Mouse (Mus musculus) myocyte (in vitro differentiated cells): ENCODE measurements around the gene Sox15. TPM values are rescaled to one million over a fixed set of nuclear protein-coding genes. Genes with fewer than 3 reads are reported as not detected.

Source experiments
- H3K27me3 ChIP-seq: one replicate; pipeline ENCODE4 v1.6.1; 2011; ENCODE audit not compliant: control insufficient read depth, insufficient read depth, insufficient read length
- H3K36me3 ChIP-seq: one replicate; pipeline ENCODE4 v1.6.1; 2011; ENCODE audit not compliant: control insufficient read depth, insufficient read depth
- H3K4me2 ChIP-seq: one replicate; pipeline ENCODE4 v1.6.1; 2011; ENCODE audit warnings: low read depth, control low read depth
- H3K4me3 ChIP-seq: one replicate; pipeline ENCODE4 v1.5.1; 2011; ENCODE audit warnings: mild to moderate bottlenecking, control low read depth, moderate library complexity
- H3K79me2 ChIP-seq: one replicate; pipeline ENCODE4 v1.6.1; 2011; ENCODE audit not compliant: control insufficient read depth, insufficient read depth
- H3ac ChIP-seq: one replicate; pipeline ENCODE4 v1.6.1; 2011; ENCODE audit not compliant: control insufficient read depth, insufficient read length
- CEBPB ChIP-seq: IDR thresholded peaks from 2 replicates; pipeline ENCODE4 v1.6.1; 2011; ENCODE audit warnings: mild to moderate bottlenecking, moderate library complexity; ENCODE audit not compliant: poor library complexity, insufficient read depth, severe bottlenecking
- E2F4 ChIP-seq: IDR thresholded peaks from one replicate; pipeline ENCODE4 v1.6.1; 2011; ENCODE audit warnings: mild to moderate bottlenecking, control low read depth, moderate library complexity; ENCODE audit not compliant: insufficient read depth
- MAX ChIP-seq: IDR thresholded peaks from one replicate; pipeline ENCODE4 v1.6.1; 2011; ENCODE audit warnings: low read depth, mild to moderate bottlenecking, control low read depth
- MYOD1 ChIP-seq, 3 experiments: IDR thresholded peaks; one replicate each; pipeline ENCODE4 v1.6.1; 2011; ENCODE audit warnings: control low read depth in 2 of 3, low read depth in 2 of 3, mild to moderate bottlenecking in 2 of 3, moderate library complexity in 1 of 3; ENCODE audit not compliant: insufficient read length in 2 of 3, control insufficient read depth in 1 of 3
- MYOG ChIP-seq, 3 experiments: IDR thresholded peaks; one replicate each; pipeline ENCODE4 v1.6.1; 2011; ENCODE audit warnings: control low read depth in 2 of 3, low read depth in 2 of 3, mild to moderate bottlenecking in 2 of 3; ENCODE audit not compliant: insufficient read length in 2 of 3, control insufficient read depth in 1 of 3, insufficient read depth in 1 of 3
- POLR2A ChIP-seq: IDR thresholded peaks from one replicate; pipeline ENCODE4 v1.6.1; 2011; ENCODE audit warnings: low read depth, mild to moderate bottlenecking, control low read depth, moderate library complexity; ENCODE audit not compliant: insufficient read length
- POLR2AphosphoS2 ChIP-seq: IDR thresholded peaks from one replicate; pipeline ENCODE4 v1.6.1; 2011; ENCODE audit warnings: low read depth, control low read depth; ENCODE audit not compliant: insufficient read length
- REST ChIP-seq: IDR thresholded peaks from one replicate; pipeline ENCODE4 v1.6.1; 2011; ENCODE audit warnings: mild to moderate bottlenecking, control low read depth, moderate library complexity; ENCODE audit not compliant: insufficient read depth, insufficient read length
- SRF ChIP-seq: IDR thresholded peaks from one replicate; pipeline ENCODE4 v1.6.1; 2011; ENCODE audit warnings: low read depth; ENCODE audit not compliant: control insufficient read depth, insufficient read length
- TCF12 ChIP-seq: IDR thresholded peaks from one replicate; pipeline ENCODE4 v1.6.1; 2011; ENCODE audit warnings: mild to moderate bottlenecking, control low read depth; ENCODE audit not compliant: poor library complexity, insufficient read depth, severe bottlenecking
- TCF3 ChIP-seq: IDR thresholded peaks from one replicate; pipeline ENCODE4 v1.6.1; 2011; ENCODE audit warnings: low read depth, control low read depth; ENCODE audit not compliant: insufficient read length
- USF1 ChIP-seq: IDR thresholded peaks from one replicate; pipeline ENCODE4 v1.6.1; 2011; ENCODE audit warnings: low read depth, mild to moderate bottlenecking, control low read depth, moderate library complexity
- polyA plus RNA-seq: library from polyadenylated mRNA; unstranded; fragments of >200 nt; fragmentation: generic; extraction: Trizol; gene quantifications from one replicate; pipeline ENCODE4 v1.2.1, GENCODE M21; 2012; ENCODE audit warnings: missing spikeins

The Sox15 gene
- polyA plus RNA-seq, 1 experiment: 0.07 TPM

DNA sequence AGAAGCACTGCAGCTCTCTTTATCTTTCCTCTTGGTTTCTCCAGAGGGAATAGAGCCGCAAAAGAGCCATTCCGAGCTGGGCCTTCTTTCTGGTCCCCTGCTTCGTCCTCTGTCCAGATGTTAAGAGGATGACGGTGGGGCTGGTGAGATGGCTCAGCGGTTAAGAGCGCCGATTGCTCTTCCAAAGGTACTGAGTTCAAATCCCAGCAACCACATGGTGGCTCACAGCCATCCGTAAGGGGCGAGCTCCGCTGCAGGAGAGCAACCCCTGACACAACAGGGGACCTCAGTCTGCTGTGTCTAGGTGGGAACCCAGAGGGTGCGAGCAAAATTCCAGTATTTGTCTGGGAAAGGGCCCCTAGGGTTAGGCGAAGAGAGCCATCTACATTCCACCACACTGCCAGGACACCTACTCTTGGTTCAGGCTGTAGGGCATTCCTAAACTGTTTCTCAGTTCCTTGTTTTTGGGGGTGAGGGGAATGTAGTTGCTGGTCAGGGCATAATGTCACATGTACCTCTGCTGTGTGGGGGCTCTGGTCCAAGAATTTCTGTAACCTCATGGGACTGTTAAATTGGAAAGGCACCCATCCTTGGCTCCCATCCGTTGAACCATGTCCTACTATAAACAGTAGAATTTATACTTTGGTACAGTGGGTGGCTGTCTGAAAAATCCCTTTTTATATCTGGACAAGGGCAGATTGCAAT, 8.0 kb downstream of the Sox15 start:
- Histone ChIP-seq H3K79me2 (peaks cover 23% of the 10 kb centered on the region), H3ac (peak overlapping the region; percentile 29), H3K4me2 (peak overlapping the region; percentile 92), H3K27me3 (no peaks in the 10 kb centered on the region), H3K4me3 (peak overlapping the region; percentile 63), H3K36me3 (peaks cover 24% of the 10 kb centered on the region)
- no peak for TF ChIP-seq MYOD1 (IDR thresholded peaks at IDR 0.05; ENCODE audit: control insufficient read depth in 1 of 3, insufficient read length in 2 of 3, low read depth in 2 of 3)
- TF ChIP-seq E2F4: no peak
- no peak for TF ChIP-seq REST
- TF ChIP-seq TCF3: no peak
- TF ChIP-seq POLR2A: no peak
- no peak for TF ChIP-seq CEBPB
- TF ChIP-seq USF1: no peak
- no peak for TF ChIP-seq SRF
- no peak for TF ChIP-seq POLR2AphosphoS2
- no peak for TF ChIP-seq MAX
- no peak for TF ChIP-seq TCF12
- no peak for TF ChIP-seq MYOG (IDR thresholded peaks at IDR 0.05; ENCODE audit: control insufficient read depth in 1 of 3, insufficient read depth in 1 of 3, insufficient read length in 2 of 3, low read depth in 2 of 3)

DNA sequence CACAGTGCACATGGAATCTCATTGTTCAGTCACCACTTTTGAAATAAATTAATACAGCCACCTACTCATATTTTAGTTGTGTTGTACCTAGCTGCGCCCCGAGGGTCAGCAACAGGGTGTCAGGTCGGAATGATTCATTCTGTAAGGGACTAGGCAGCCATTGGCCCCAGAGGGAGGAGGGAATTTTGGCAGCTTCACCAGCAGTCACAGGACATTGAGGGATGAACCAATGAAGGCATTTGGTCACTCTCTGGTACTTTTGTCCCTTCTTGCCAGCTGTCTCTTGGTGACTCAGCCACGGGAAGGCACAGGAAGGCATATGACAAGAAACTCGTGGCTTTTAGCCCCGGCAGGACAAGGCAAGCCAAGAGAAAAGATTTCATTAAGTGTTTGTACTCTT, 8.7 kb downstream of the Sox15 start:
- TF ChIP-seq MYOG (IDR thresholded peaks at IDR 0.05; ENCODE audit: control insufficient read depth in 1 of 3, insufficient read depth in 1 of 3, insufficient read length in 2 of 3, low read depth in 2 of 3) (peak in 2 of 3 experiments; percentile 62 to 76), CEBPB (no peak), POLR2A (no peak), POLR2AphosphoS2 (peak; percentile 59), MAX (no peak), E2F4 (no peak), TCF3 (no peak), USF1 (no peak), TCF12 (no peak), SRF (no peak), REST (no peak), MYOD1 (IDR thresholded peaks at IDR 0.05; ENCODE audit: control insufficient read depth in 1 of 3, insufficient read length in 2 of 3, low read depth in 2 of 3) (peak in 2 of 3 experiments; percentile 60)
- Histone ChIP-seq H3K79me2 (peaks cover 27% of the 10 kb centered on the region), H3K36me3 (peaks cover 31% of the 10 kb centered on the region), H3K4me3 (no peak overlapping the region), H3K27me3 (no peaks in the 10 kb centered on the region), H3ac (no peak overlapping the region), H3K4me2 (peak overlapping the region; percentile 35)

DNA sequence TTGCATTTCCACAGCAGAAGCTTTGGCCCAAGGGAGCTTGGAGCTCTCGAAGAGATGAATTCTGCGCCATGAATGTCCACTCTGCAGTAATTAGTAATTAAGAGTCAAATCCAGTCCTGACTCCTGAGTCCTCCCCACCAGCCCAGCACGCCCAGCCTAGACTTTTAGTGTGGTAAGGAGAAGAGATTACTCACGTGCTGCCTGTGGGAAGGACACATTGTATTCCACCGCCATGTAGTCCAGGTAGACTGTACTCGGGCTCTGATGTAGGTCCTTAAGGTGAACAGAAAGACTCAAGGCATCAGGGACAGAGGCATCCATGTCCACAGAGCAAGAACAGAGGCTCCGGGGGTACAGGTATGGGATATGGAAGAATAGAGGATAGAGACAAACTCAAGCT, 9.7 kb downstream of the Sox15 start:
- no peak overlapping the region for H3K4me2 ChIP-seq
- no peak for TF ChIP-seq TCF3
- no peaks in the 10 kb centered on the region for H3K27me3 ChIP-seq
- no peak overlapping the region for H3ac ChIP-seq
- H3K36me3 ChIP-seq: peaks cover 41% of the 10 kb centered on the region
- peaks cover 35% of the 10 kb centered on the region for H3K79me2 ChIP-seq
- H3K4me3 ChIP-seq: no peak overlapping the region

DNA sequence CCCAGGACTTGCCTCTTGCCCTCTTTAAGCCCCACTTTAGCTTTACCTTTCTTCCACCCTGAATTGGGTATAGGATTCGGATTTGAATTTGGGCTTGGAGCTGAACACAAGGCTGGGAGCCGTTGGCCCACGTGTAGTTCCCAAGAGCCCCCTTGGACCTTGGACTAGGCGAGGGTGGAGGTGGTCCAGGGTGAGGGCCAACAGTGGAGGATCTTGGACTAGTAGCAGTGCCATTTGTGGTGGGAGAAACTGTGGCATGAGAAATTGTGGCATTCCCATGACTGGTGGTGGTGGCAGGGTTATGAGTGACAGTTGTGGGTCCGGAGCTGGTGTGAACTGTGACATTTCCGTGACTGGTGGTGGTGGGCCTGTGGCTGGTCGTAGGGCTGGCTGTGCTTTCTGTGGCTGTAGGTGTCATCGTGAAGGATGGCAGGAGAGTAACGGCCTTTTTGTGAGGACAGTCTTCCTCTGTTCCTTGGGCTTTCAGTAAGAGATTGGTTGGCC, 10.4 kb downstream of the Sox15 start:
- Histone ChIP-seq H3ac (no peak overlapping the region), H3K4me3 (no peak overlapping the region), H3K4me2 (no peak overlapping the region), H3K79me2 (peaks cover 35% of the 10 kb centered on the region), H3K27me3 (no peaks in the 10 kb centered on the region), H3K36me3 (peaks cover 48% of the 10 kb centered on the region)
- TF ChIP-seq MYOG (IDR thresholded peaks at IDR 0.05; ENCODE audit: control insufficient read depth in 1 of 3, insufficient read depth in 1 of 3, insufficient read length in 2 of 3, low read depth in 2 of 3) (no peak), REST (no peak), CEBPB (no peak), USF1 (no peak), TCF12 (no peak), TCF3 (no peak), POLR2AphosphoS2 (peak; percentile 99), MYOD1 (IDR thresholded peaks at IDR 0.05; ENCODE audit: control insufficient read depth in 1 of 3, insufficient read length in 2 of 3, low read depth in 2 of 3) (no peak), SRF (no peak), MAX (no peak), POLR2A (peak; percentile 58), E2F4 (no peak)

DNA sequence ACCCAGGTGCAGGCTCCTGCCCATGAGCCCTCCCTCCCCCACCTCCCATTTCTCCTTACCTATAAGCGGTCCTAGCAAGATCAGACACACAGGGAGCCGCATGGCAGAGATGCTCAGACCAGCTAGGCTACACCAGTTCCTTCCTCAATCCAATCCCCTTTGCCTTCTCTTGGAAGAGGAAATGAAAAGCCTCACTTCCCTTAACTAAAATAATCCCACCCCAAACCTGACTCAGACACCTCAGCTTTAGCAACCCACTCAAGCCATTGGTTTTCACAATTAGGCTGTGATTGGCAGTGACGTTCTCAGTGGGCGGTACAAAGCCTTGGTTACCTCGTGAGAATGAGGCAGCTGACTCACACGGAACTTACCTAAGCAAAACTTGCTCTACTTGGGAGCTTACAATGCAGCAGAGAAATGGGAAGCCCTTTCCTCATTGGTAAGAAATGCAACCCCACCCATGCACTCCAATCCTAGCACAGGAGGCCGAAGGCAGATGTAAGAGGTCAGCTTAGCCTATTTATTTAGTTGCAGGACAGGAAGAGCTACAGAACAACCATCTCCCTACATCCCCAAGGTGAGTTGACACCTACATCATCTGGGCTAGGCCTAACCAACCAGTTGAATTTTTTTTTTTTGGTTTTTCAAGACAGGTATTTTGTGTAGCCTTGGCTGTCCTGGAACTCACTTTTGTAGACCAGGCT, 11.0 kb downstream of the Sox15 start, which contains the start of gene Cd68:
Gene Cd68, minus strand, starts transcription at position 193 of the 704 bp plus-strand sequence.
- TF ChIP-seq USF1 (no peak), POLR2A (peak; percentile 11), REST (no peak), POLR2AphosphoS2 (peak; percentile 81), TCF12 (no peak), MYOD1 (IDR thresholded peaks at IDR 0.05; ENCODE audit: control insufficient read depth in 1 of 3, insufficient read length in 2 of 3, low read depth in 2 of 3) (no peak), TCF3 (no peak)
- Histone ChIP-seq H3ac (no peak within 1 kb of the TSS), H3K4me3 (no peak within 1 kb of the TSS), H3K27me3 (no peaks in the 10 kb centered on the region), H3K4me2 (no peak within 1 kb of the TSS), H3K79me2 (peaks cover 35% of the 10 kb centered on the region), H3K36me3 (peaks cover 53% of the 10 kb centered on the region)
